Mouse (Mus musculus): ENCODE measurements at regions not wholly inside any gene's neighbourhood (a gene's known extent, or its start where the extent isn't known, plus 50 kb on each side); places are given as distances from the start of the nearest gene placed in this dataset.

GRCm38 (mm10) chr7:138640492-138641165 is 205.2 kb upstream of the Ppp2r2d start:
- peak; percentile 91 for ATAC-seq (ENCODE audit: insufficient number of reproducible peaks, low FRiP score, low TSS enrichment)

DNA sequence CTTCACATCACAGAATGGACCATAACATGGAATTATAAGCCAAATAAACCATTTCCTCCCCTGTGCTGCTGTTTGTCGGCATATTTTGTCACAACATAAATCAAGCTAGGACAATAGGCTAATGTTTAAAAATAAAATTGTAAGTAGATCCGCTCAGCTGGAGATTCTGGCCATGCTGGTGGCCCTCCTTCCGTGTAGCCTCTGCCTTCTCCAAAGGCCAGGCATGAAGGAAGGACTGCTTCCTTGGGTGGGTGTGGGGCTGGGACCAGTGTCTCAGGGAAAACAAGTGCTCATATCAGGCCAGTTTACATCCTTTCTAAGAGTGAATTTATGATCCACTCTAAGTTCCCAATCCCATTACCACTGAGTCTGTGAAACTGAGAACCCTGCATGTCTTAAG is 206.3 kb upstream of the Ppp2r2d start:
- ATAC-seq (ENCODE audit: insufficient number of reproducible peaks, low FRiP score, low TSS enrichment), result no peak

DNA sequence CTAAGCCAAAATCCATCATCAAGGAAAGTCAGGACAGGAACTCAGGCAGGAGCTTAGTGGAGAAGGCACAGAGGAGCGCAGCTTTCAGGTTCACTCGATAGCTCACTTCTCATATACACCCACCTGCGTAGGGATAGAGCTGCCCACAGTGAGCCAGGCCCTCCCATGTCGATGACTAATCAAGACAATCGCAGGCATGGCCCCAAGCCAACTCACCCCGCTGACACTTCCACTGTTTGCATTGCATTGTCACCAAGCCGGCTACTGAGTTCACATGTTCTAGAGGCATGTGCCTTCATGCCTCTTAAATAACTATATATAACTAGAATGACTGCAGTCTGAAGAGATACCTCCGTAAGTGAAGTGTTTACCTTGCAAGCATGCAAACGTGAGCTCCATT is 219.8 kb upstream of the Ppp2r2d start:
- no peak for ATAC-seq (ENCODE audit: insufficient number of reproducible peaks, low FRiP score, low TSS enrichment)

DNA sequence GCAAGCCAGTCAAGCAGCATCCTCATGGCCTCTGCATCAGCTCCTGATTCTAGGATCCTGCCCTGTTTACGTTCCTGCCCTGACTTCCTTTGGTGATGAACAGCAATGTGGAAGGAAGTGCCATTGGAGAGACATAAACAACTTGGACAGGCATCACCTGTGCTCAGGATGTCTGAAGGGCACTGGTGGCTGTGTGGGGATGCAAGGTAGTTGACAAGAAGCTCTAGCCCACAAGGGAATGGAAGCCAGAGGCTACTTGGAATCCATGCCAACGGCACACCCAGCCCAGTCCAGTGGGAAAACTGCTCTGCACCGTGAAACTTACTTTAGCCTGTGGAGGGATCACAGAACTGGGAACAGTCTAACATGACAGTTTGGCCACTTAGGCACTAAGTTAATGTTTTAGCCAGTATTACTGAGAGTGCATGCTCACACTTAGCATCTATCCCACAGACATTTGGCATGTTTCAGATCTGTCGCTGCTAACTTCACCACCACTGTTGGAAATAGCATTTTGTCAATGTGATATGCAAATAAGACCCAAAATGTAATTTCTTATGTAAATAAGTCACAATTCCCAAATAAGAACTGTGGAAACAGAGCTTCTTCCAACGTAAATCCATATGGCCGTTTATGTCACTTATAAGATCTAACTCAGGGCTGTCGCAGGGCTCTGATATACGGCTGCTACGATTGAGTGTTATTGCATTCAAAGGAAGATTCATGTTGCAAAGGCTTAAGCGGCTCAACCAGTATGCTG is 223.5 kb upstream of the Tcerg1l start:
- ATAC-seq (ENCODE audit: insufficient number of reproducible peaks, low FRiP score, low TSS enrichment), result no peak

DNA sequence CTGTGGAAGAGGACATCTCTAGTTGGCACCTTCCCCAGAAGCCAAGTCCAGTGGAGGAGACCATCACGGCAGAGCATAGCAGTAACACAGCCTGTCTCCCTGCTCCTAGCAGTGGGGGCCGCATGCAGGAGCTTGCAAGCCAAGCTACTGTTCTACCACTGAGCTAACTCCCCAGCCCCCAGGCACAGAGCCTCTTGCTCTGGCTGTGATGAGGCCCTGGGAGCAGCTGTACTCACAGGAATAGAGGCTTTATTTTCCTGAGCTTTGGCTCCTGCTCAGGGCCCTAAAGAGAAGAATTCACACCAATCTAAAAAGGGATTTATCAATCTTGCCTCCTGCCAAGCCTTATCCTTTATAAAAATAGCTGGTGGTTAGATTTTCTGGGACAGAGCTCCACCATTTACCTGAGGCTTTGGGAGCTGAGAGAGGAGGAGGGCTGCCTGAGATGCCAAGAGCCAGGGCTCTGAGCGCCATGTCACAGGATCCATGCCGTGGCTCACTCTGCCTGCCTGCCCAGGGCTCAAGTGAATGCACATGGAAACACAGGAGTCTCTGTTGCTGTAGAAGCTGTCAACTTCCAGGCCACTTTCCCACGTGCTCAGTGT is 222.7 kb upstream of the Tcerg1l start:
- ATAC-seq (ENCODE audit: insufficient number of reproducible peaks, low FRiP score, low TSS enrichment), result no peak; the same call in 1 of the 2 replicates

DNA sequence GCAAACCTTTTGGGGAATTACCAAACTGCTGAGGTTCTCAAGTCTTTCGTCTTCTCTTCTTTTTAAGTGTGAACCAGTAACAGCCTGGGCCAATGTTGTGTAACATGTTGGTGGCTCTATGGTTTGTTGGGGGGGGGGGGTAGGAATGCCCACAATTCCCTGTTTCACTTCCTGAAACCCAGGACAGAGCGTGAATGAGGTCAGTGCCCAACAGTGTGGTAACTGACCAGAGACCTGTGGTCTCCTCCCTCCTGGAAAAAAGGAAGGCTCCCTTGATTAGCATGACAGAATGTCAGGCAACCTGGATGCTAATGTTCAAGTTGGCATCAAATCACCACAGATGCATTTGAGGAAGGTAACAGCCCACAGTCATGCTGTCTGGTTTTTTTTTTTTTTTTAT is 218.9 kb upstream of the Tcerg1l start:
- ATAC-seq (ENCODE audit: insufficient number of reproducible peaks, low FRiP score, low TSS enrichment), result no peak

DNA sequence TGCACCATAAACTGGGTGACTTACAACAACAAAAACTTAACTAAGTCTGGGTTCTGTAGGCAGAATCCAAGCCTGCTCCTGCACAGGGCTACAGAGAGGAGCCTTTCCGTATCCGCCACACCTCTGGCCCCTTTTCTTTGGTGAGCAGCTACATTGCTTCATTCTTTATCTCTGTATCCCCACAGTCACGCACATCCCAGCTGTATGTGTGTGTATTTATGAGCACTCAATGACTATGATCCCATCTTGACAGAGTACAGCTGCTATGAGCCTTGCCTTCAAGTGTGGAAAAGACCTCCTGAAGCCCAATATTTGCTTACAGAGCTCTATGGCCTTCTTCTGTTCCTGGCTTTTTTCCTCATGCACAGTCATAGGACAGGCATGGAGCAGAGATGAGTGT is 212.1 kb upstream of the Tcerg1l start:
- ATAC-seq (ENCODE audit: insufficient number of reproducible peaks, low FRiP score, low TSS enrichment), result no peak

DNA sequence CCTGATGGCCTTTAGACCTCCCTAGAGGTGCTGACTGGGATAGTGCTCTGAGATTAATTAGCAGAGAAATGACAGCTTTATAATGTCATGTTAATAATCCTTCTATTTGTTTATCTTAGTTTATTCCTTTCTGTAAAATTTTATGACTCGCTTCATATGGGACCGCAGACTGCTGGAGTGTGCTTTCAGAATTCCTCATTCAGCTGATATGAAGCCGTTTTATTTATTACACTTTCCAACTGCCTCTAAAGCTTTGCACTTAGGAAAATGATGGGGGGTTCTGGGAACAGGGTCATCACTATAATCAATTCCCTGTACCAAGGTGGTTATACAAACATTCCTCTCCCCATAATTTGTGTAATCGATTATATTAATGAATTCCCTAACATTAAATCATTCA is 211.6 kb upstream of the Tcerg1l start:
- ATAC-seq (ENCODE audit: insufficient number of reproducible peaks, low FRiP score, low TSS enrichment), result no peak

GRCm38 (mm10) chr7:138606363-138606964 is 208.9 kb upstream of the Tcerg1l start:
- ATAC-seq (ENCODE audit: insufficient number of reproducible peaks, low FRiP score, low TSS enrichment), result no peak

DNA sequence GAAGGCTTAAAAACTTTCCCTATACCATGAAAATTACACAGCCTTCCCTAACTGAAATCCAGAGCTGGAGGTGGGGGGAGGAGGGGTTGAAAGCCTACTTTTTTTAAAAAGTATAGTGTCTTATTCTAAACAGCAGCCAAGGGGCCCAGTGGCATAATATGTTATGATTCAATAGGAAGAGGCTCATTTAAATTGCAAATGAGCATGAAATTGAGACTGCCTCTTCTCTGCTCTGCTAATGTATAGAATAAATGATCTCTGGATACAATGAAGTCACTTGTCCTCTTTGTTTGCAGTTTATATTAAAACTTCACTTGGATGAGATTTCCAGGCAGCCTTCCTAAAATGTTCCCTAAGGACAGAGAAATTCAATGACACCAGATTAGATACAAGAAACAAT is 208.4 kb upstream of the Tcerg1l start:
- no peak for ATAC-seq (ENCODE audit: insufficient number of reproducible peaks, low FRiP score, low TSS enrichment)

GRCm38 (mm10) chr7:138601749-138602148 is 204.2 kb upstream of the Tcerg1l start:
- no peak for ATAC-seq (ENCODE audit: insufficient number of reproducible peaks, low FRiP score, low TSS enrichment)

- ATAC-seq (ENCODE audit: insufficient number of reproducible peaks, low FRiP score, low TSS enrichment), result no peak
Observed at GRCm38 (mm10) chr7:138593344-138593743, 195.8 kb upstream of the Tcerg1l start.

DNA sequence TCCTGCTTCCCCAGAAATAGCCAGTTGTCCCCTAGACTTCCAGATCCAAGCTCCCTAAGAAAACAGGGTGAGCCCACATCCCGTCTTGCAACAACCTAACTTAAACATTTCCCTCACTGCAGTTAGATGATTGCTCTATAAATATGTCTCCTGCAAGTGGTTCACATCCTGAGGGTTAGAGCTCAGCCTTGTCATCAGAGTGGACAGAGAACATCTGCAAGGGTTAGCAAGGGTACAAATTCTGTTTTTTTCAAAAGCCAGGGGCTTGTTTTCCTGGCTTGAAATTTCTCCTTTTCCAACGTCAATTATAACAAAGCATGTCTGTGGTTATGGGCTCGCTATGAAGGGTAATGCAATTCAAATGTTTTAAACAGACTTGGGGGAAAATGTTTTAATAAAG is 169.8 kb upstream of the Tcerg1l start:
- no peak for ATAC-seq (ENCODE audit: insufficient number of reproducible peaks, low FRiP score, low TSS enrichment)

DNA sequence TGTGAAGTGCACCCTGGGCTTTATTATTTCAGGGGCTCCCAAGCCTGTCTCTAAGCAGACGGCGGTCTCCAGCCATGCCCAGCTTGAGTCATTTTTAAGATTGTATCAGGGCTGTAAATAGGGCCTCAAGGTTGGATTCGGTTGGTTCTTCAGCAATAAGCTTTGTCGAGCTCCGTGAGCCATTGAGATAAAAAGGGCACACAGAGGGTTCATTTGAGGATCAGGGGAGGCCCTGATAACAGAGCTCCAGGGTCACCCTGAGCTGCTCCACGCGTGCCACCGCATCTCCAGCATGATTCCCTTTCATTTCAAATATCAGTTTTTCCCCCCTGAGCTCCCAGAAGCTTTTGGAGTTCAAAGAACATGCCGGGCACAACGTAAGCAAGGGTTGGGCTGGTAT is 154.1 kb upstream of the Tcerg1l start:
- ATAC-seq (ENCODE audit: insufficient number of reproducible peaks, low FRiP score, low TSS enrichment), result no peak

- no peak for ATAC-seq (ENCODE audit: insufficient number of reproducible peaks, low FRiP score, low TSS enrichment)
Observed at GRCm38 (mm10) chr7:138547881-138548280, 150.4 kb upstream of the Tcerg1l start.

GRCm38 (mm10) chr7:138538048-138538831 is 140.7 kb upstream of the Tcerg1l start:
- ATAC-seq (ENCODE audit: insufficient number of reproducible peaks, low FRiP score, low TSS enrichment), result no peak

- ATAC-seq (ENCODE audit: insufficient number of reproducible peaks, low FRiP score, low TSS enrichment), result peak; percentile 52; the same call in 1 of the 2 replicates
Observed at GRCm38 (mm10) chr7:138526143-138526542, 128.6 kb upstream of the Tcerg1l start.

- no peak for ATAC-seq (ENCODE audit: insufficient number of reproducible peaks, low FRiP score, low TSS enrichment)
Observed at GRCm38 (mm10) chr7:138524936-138525335, 127.4 kb upstream of the Tcerg1l start.

DNA sequence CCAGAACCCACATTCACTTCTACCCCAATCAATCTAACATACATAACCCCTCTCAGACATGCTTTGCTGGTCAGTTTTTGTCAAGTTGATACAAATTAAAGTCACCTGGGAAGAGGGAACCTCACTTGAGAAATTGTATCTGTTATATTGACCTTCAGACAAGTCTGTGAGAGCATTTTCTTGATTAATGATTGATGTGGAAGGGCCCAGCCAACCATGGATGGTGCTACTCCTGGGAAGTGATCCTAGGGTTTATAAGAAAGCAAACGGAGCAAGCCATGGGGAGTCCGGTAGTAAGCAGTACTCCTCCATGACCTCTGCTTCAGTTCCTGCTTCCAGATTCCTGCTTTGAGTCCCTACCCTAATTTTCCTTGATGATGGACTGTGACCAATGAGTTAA is 116.6 kb upstream of the Tcerg1l start:
- ATAC-seq (ENCODE audit: insufficient number of reproducible peaks, low FRiP score, low TSS enrichment), result no peak

- ATAC-seq (ENCODE audit: insufficient number of reproducible peaks, low FRiP score, low TSS enrichment), result no peak
Observed at GRCm38 (mm10) chr7:138505205-138505604, 107.7 kb upstream of the Tcerg1l start.

All from cerebellum, adult (tissue).